Mouse (Mus musculus): Measurements from ENCODE around the gene Zfr2. TPM values are rescaled to one million over a fixed set of nuclear protein-coding genes. Genes with fewer than 3 reads are reported as not detected.

The Zfr2 gene
- polyA plus RNA-seq (2012; rRNA removed) = 93.1 and 105 TPM in 2 replicates

- Histone ChIP-seq H3K4me3 (ENCODE audit: insufficient read depth, low read length) (peak within 1 kb of the TSS; percentile 44), H3K4me1 (ENCODE audit: control insufficient read depth, insufficient read depth, low read length) (peaks cover 6% of the 10 kb centered on the region; the same call in 1 of the 2 replicates), H3K27ac (ENCODE audit: insufficient read depth, low read length) (no peak within 1 kb of the TSS)
- TF ChIP-seq POLR2A (IDR thresholded peaks at IDR 0.05; ENCODE audit: extremely low read depth, insufficient read depth, low read length) (peak; percentile 82), CTCF (IDR thresholded peaks at IDR 0.05; ENCODE audit: extremely low read depth, insufficient read depth, low read length) (no peak)
Observed at GRCm38 (mm10) chr10:81232580-81233225, at the start of gene Zfr2. TSS of gene Zfr2 (plus strand) at chr10:81233155.

- Histone ChIP-seq H3K4me3 (ENCODE audit: insufficient read depth, low read length) (peak within 1 kb of the TSS; percentile 45), H3K4me1 (ENCODE audit: control insufficient read depth, insufficient read depth, low read length) (peaks cover 2% of the 10 kb centered on the region), H3K27ac (ENCODE audit: insufficient read depth, low read length) (peak within 1 kb of the TSS; percentile 33; the same call in 1 of the 2 replicates)
- TF ChIP-seq POLR2A (IDR thresholded peaks at IDR 0.05; ENCODE audit: extremely low read depth, insufficient read depth, low read length) (no peak), CTCF (IDR thresholded peaks at IDR 0.05; ENCODE audit: extremely low read depth, insufficient read depth, low read length) (no peak)
Observed at GRCm38 (mm10) chr10:81183805-81184204, 49.1 kb upstream of the Zfr2 start, which contains the start of gene 4930442H23Rik. TSS of gene 4930442H23Rik (minus strand) at chr10:81183849.

GRCm38 (mm10) chr10:81184765-81185164, 48.2 kb upstream of the Zfr2 start:
- TF ChIP-seq POLR2A (IDR thresholded peaks at IDR 0.05; ENCODE audit: extremely low read depth, insufficient read depth, low read length) (no peak), CTCF (IDR thresholded peaks at IDR 0.05; ENCODE audit: extremely low read depth, insufficient read depth, low read length) (no peak)

GRCm38 (mm10) chr10:81187161-81187560, 45.8 kb upstream of the Zfr2 start:
- no peak for TF ChIP-seq POLR2A (IDR thresholded peaks at IDR 0.05; ENCODE audit: extremely low read depth, insufficient read depth, low read length)
- TF ChIP-seq CTCF (IDR thresholded peaks at IDR 0.05; ENCODE audit: extremely low read depth, insufficient read depth, low read length) = no peak
- H3K4me3 ChIP-seq (ENCODE audit: insufficient read depth, low read length) = no peak overlapping the region
- H3K4me1 ChIP-seq (ENCODE audit: control insufficient read depth, insufficient read depth, low read length) = peaks cover 2% of the 10 kb centered on the region
- no peak overlapping the region for H3K27ac ChIP-seq (ENCODE audit: insufficient read depth, low read length)

More at GRCm38 (mm10) chr10:81184765-81185164, 48.2 kb upstream of the Zfr2 start:
- Histone ChIP-seq H3K27ac (ENCODE audit: insufficient read depth, low read length) (no peak overlapping the region), H3K4me1 (ENCODE audit: control insufficient read depth, insufficient read depth, low read length) (peaks cover 2% of the 10 kb centered on the region), H3K4me3 (ENCODE audit: insufficient read depth, low read length) (no peak overlapping the region)

- Histone ChIP-seq H3K4me1 (ENCODE audit: control insufficient read depth, insufficient read depth, low read length) (0 out of 2 replicates have a peak, but pooled peaks cover 2% of the 10 kb centered on the region), H3K4me3 (ENCODE audit: insufficient read depth, low read length) (no peak overlapping the region), H3K27ac (ENCODE audit: insufficient read depth, low read length) (no peak overlapping the region)
- no peak for TF ChIP-seq POLR2A (IDR thresholded peaks at IDR 0.05; ENCODE audit: extremely low read depth, insufficient read depth, low read length)
Observed at GRCm38 (mm10) chr10:81189821-81190220, 43.1 kb upstream of the Zfr2 start.

GRCm38 (mm10) chr10:81190236-81190911, 42.6 kb upstream of the Zfr2 start:
- H3K27ac ChIP-seq (ENCODE audit: insufficient read depth, low read length) = no peak overlapping the region
- H3K4me1 ChIP-seq (ENCODE audit: control insufficient read depth, insufficient read depth, low read length) = 0 out of 2 replicates have a peak, but pooled peaks cover 2% of the 10 kb centered on the region
- no peak overlapping the region for H3K4me3 ChIP-seq (ENCODE audit: insufficient read depth, low read length)
- TF ChIP-seq POLR2A (IDR thresholded peaks at IDR 0.05; ENCODE audit: extremely low read depth, insufficient read depth, low read length) (no peak), CTCF (IDR thresholded peaks at IDR 0.05; ENCODE audit: extremely low read depth, insufficient read depth, low read length) (0 out of 2 replicates have a peak, but pooled peaks have one; percentile 20)

GRCm38 (mm10) chr10:81190912-81191321, 42.0 kb upstream of the Zfr2 start:
- H3K4me3 ChIP-seq (ENCODE audit: insufficient read depth, low read length) = no peak overlapping the region
- 0 out of 2 replicates have a peak, but pooled peaks have one; percentile 10 for TF ChIP-seq CTCF (IDR thresholded peaks at IDR 0.05; ENCODE audit: extremely low read depth, insufficient read depth, low read length)
- TF ChIP-seq POLR2A (IDR thresholded peaks at IDR 0.05; ENCODE audit: extremely low read depth, insufficient read depth, low read length) = no peak
- 0 out of 2 replicates have a peak, but pooled peaks cover 2% of the 10 kb centered on the region for H3K4me1 ChIP-seq (ENCODE audit: control insufficient read depth, insufficient read depth, low read length)
- no peak overlapping the region for H3K27ac ChIP-seq (ENCODE audit: insufficient read depth, low read length)

- Histone ChIP-seq H3K27ac (ENCODE audit: insufficient read depth, low read length) (peak overlapping the region; percentile 97), H3K4me1 (ENCODE audit: control insufficient read depth, insufficient read depth, low read length) (0 out of 2 replicates have a peak, but pooled peaks cover 2% of the 10 kb centered on the region), H3K4me3 (ENCODE audit: insufficient read depth, low read length) (no peak overlapping the region; the same call in 1 of the 2 replicates)
- no peak for TF ChIP-seq POLR2A (IDR thresholded peaks at IDR 0.05; ENCODE audit: extremely low read depth, insufficient read depth, low read length)
- TF ChIP-seq CTCF (IDR thresholded peaks at IDR 0.05; ENCODE audit: extremely low read depth, insufficient read depth, low read length) = no peak
Observed at GRCm38 (mm10) chr10:81191342-81191982, 41.5 kb upstream of the Zfr2 start.

- TF ChIP-seq CTCF (IDR thresholded peaks at IDR 0.05; ENCODE audit: extremely low read depth, insufficient read depth, low read length) (no peak), POLR2A (IDR thresholded peaks at IDR 0.05; ENCODE audit: extremely low read depth, insufficient read depth, low read length) (peak; percentile 72)
- peak overlapping the region; percentile 97 for H3K27ac ChIP-seq (ENCODE audit: insufficient read depth, low read length)
- H3K4me3 ChIP-seq (ENCODE audit: insufficient read depth, low read length) = peak overlapping the region; percentile 50
- 0 out of 2 replicates have a peak, but pooled peaks cover 2% of the 10 kb centered on the region for H3K4me1 ChIP-seq (ENCODE audit: control insufficient read depth, insufficient read depth, low read length)
Observed at GRCm38 (mm10) chr10:81192270-81192967, 40.5 kb upstream of the Zfr2 start.
